Mouse (Mus musculus) neural tube, embryonic 12.5 days (tissue): Measurements from ENCODE around the gene Zfp874b. TPM values are rescaled to one million over a fixed set of nuclear protein-coding genes. Genes with fewer than 3 reads are reported as not detected.
"Not testable (repeated sequence)": the region's sequence is repeated elsewhere in the genome, so short reads cannot be mapped to it uniquely, and the experiment has no call there.

Experiments used
- ATAC-seq: fragments of 200-750 bp; cut with Nextera tagmentation; 2 replicates; pipeline ENCODE4 v1.8.0; 2017; ENCODE audit warnings: low read depth, mild to moderate bottlenecking, moderate TSS enrichment, moderate library complexity; ENCODE audit not compliant: low FRiP score
- H3K27ac ChIP-seq: fragments of 300-500 bp; sonication (generic); 2 replicates; pipeline ENCODE4 v1.5.1; 2016
- H3K27me3 ChIP-seq: fragments of 300-500 bp; sonication (generic); replicated peaks from 2 replicates; pipeline ENCODE4 v1.6.1; 2016; ENCODE audit warnings: mild to moderate bottlenecking
- H3K36me3 ChIP-seq: fragments of 300-500 bp; sonication (generic); 2 replicates; pipeline ENCODE4 v1.6.1; 2016; ENCODE audit warnings: mild to moderate bottlenecking
- H3K4me1 ChIP-seq: fragments of 300-500 bp; sonication (generic); 2 replicates; pipeline ENCODE4 v1.6.1; 2016
- H3K4me2 ChIP-seq: fragments of 300-500 bp; sonication (generic); replicated peaks from 2 replicates; pipeline ENCODE4 v1.6.1; 2016; ENCODE audit warnings: mild to moderate bottlenecking
- H3K4me3 ChIP-seq: fragments of 300-500 bp; sonication (generic); 2 replicates; pipeline ENCODE4 v1.5.1; 2016
- H3K9ac ChIP-seq: fragments of 300-500 bp; sonication (generic); 2 replicates; pipeline ENCODE4 v1.6.1; 2016; ENCODE audit warnings: mild to moderate bottlenecking
- H3K9me3 ChIP-seq: fragments of 300-500 bp; sonication (generic); 2 replicates; pipeline ENCODE4 v1.6.1; 2016; ENCODE audit warnings: mild to moderate bottlenecking
- WGBS: fragments of 180-500 bp; shearing (Covaris S2); methylation state at CpG from one replicate; pipeline ENCODE4 v1.1.7; 2016; 5-methylcytosine and 5-hydroxymethylcytosine counted together
- polyA plus RNA-seq: library from polyadenylated mRNA; unstranded; fragments of >200 nt; fragmentation: Nextera tagmentation; extraction: Ambion mirVana; gene quantifications from 2 replicates; pipeline ENCODE4 v1.2.1, GENCODE M21; 2016

Gene Zfp874b
- polyA plus RNA-seq, 1 experiment from 2014 or later: 2.2 TPM

GRCm38 (mm10) chr13:67451172-67452020, 32.7 kb downstream of the Zfp874b start, which contains the start of gene Zfp874a:
Zfp874a (minus strand) TSS chr13:67451624.
- Histone ChIP-seq H3K4me2 (peak within 1 kb of the TSS; percentile 75), H3K27ac (no peak within 1 kb of the TSS)

GRCm38 (mm10) chr13:67437095-67437494, 47.0 kb downstream of the Zfp874b start:
- not testable (repeated sequence) for H3K27me3 ChIP-seq, H3K9ac ChIP-seq, H3K27ac ChIP-seq, H3K4me3 ChIP-seq, H3K4me1 ChIP-seq, H3K9me3 ChIP-seq, ATAC-seq, H3K4me2 ChIP-seq, H3K36me3 ChIP-seq
- 91% methylated on average over 1 of the region's 3 CpGs for WGBS

More at GRCm38 (mm10) chr13:67451172-67452020, 32.7 kb downstream of the Zfp874b start, which contains the start of gene Zfp874a:
- ATAC-seq: peak; percentile 96
- Histone ChIP-seq H3K9ac (peak within 1 kb of the TSS; percentile 53), H3K36me3 (peaks cover 6% of the 10 kb centered on the region; the same call in 1 of the 2 replicates), H3K9me3 (0 out of 2 replicates have a peak, but pooled peaks cover 4% of the 10 kb centered on the region), H3K4me1 (peaks cover 11% of the 10 kb centered on the region; the same call in 1 of the 2 replicates), H3K4me3 (peak within 1 kb of the TSS; percentile 54), H3K27me3 (no peaks in the 10 kb centered on the region)
- WGBS: 2% methylated on average over 20 of the region's 20 CpGs

- H3K4me1 ChIP-seq: no peaks in the 10 kb centered on the region
- no peak for ATAC-seq
- no peak overlapping the region for H3K4me3 ChIP-seq
- no peak overlapping the region for H3K4me2 ChIP-seq
- no peaks in the 10 kb centered on the region for H3K9me3 ChIP-seq
- H3K27ac ChIP-seq: no peak overlapping the region
- H3K27me3 ChIP-seq: no peaks in the 10 kb centered on the region
- H3K36me3 ChIP-seq: no peaks in the 10 kb centered on the region
- no peak overlapping the region for H3K9ac ChIP-seq
- 84% methylated on average over 3 of the region's 3 CpGs for WGBS
These were observed 55.9 kb downstream of the Zfp874b start for GRCm38 (mm10) chr13:67428116-67428515.

- H3K9ac ChIP-seq, ATAC-seq, H3K4me2 ChIP-seq, H3K27me3 ChIP-seq, H3K36me3 ChIP-seq, H3K4me1 ChIP-seq, H3K27ac ChIP-seq, H3K4me3 ChIP-seq, H3K9me3 ChIP-seq: not testable (repeated sequence)
These were observed 58.4 kb downstream of the Zfp874b start for GRCm38 (mm10) chr13:67425699-67426098.

- not testable (repeated sequence) for H3K36me3 ChIP-seq, H3K4me1 ChIP-seq, H3K9me3 ChIP-seq, H3K4me2 ChIP-seq, ATAC-seq, H3K27ac ChIP-seq, H3K4me3 ChIP-seq, H3K9ac ChIP-seq, H3K27me3 ChIP-seq
- WGBS: 78% methylated on average over 2 of the region's 2 CpGs
These were observed 61.5 kb downstream of the Zfp874b start for GRCm38 (mm10) chr13:67422532-67422931.

Other genes starting within 250 kb of the Zfp874b start
- gene Zfp458, start 205.8 kb downstream of the Zfp874b start, polyA plus RNA-seq: 3.4 and 3.8 TPM in 2 replicates
- 0.68 and 0.91 TPM in 2 replicates for gene Zfp457, start 177.8 kb downstream of the Zfp874b start, polyA plus RNA-seq
- gene Zfp595, start 151.7 kb downstream of the Zfp874b start, polyA plus RNA-seq: 1.7 and 2.0 TPM in 2 replicates
- not detected in 2 replicates for gene Gm28044, start 123.7 kb downstream of the Zfp874b start, polyA plus RNA-seq
- 0.66 and 0.93 TPM in 2 replicates for gene Zfp953, start 123.7 kb downstream of the Zfp874b start, polyA plus RNA-seq
- not detected in 2 replicates for gene Gm28041, start 108.5 kb downstream of the Zfp874b start, polyA plus RNA-seq
- gene Zfp456, start 108.4 kb downstream of the Zfp874b start, polyA plus RNA-seq: 0.82 and 1.1 TPM in 2 replicates
- 3.0 and 3.2 TPM in 2 replicates for gene Zfp429, start 84.4 kb downstream of the Zfp874b start, polyA plus RNA-seq
- gene Zfp459, start 62.8 kb downstream of the Zfp874b start, polyA plus RNA-seq: 0.52 TPM in 2 replicates
- gene Zfp874a, start 32.6 kb downstream of the Zfp874b start, polyA plus RNA-seq: 6.7 and 7.0 TPM in 2 replicates
- gene Zfp58, start 16.3 kb upstream of the Zfp874b start, polyA plus RNA-seq: 13.7 and 14.7 TPM in 2 replicates
- gene Gm26965, start 41.9 kb upstream of the Zfp874b start, polyA plus RNA-seq: not detected in 2 replicates
- 34.9 and 35.9 TPM in 2 replicates for gene Zfp87, start 41.9 kb upstream of the Zfp874b start, polyA plus RNA-seq
- gene Zfp748, start 69.6 kb upstream of the Zfp874b start, polyA plus RNA-seq: 15.5 and 16.6 TPM in 2 replicates
- gene Zfp729b, start 125.4 kb upstream of the Zfp874b start, polyA plus RNA-seq: 3.8 and 4.2 TPM in 2 replicates
- gene Gm49345, start 153.5 kb upstream of the Zfp874b start, polyA plus RNA-seq: 0.22 TPM in 1 of 2 replicates, not detected in the other
- 2.3 and 2.9 TPM in 2 replicates for gene Zfp729a, start 153.5 kb upstream of the Zfp874b start, polyA plus RNA-seq
- 16.2 and 17.1 TPM in 2 replicates for gene Zfp738, start 202.8 kb upstream of the Zfp874b start, polyA plus RNA-seq
- 8.1 and 8.7 TPM in 2 replicates for gene Zfp65, start 244.9 kb upstream of the Zfp874b start, polyA plus RNA-seq